Mouse (Mus musculus): Measurements from ENCODE around the gene Kiss1. TPM values are rescaled to one million over a fixed set of nuclear protein-coding genes. Genes with fewer than 3 reads are reported as not detected.
A peak's percentile ranks its signal among the peaks of the same experiment; 100 is the strongest.
"Not testable (repeated sequence)": the region's sequence is repeated elsewhere in the genome, so short reads cannot be mapped to it uniquely, and the experiment has no call there.

The Kiss1 gene
- polyA plus RNA-seq, 1 experiment from 2014 or later = not detected

DNA sequence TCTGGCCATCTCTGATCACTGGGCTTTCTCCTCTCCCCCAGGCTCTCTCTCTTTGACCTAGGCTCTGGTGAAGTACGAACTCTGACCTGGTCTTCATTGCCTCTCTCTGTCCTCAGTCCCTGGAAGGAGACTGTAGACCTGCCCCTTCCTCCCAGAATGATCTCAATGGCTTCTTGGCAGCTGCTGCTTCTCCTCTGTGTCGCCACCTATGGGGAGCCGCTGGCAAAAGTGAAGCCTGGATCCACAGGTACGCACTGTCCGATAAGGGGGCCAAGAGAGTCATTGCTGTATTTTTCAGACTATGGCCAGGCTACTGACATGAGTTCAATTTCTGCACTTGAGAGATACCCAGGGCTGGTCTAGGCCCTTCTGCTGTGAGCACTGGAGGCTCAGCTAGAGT lies 5.4 kb downstream of the Kiss1 start:
- no peak for ATAC-seq (ENCODE audit: low FRiP score)
- Histone ChIP-seq H3K9ac (ENCODE audit: low read depth, low read length) (no peak overlapping the region), H3K9me3 (ENCODE audit: control insufficient read depth, low read length) (no peaks in the 10 kb centered on the region), H3K4me3 (ENCODE audit: low read depth, low read length) (no peak overlapping the region), H3K36me3 (ENCODE audit: control insufficient read depth, insufficient read depth, low read length) (no peaks in the 10 kb centered on the region), H3K27me3 (ENCODE audit: control insufficient read depth, insufficient read depth, low read length) (peaks cover 2% of the 10 kb centered on the region), H3K4me2 (replicated peaks; ENCODE audit: low read depth, low read length) (no peak overlapping the region), H3K4me1 (replicated peaks; ENCODE audit: control insufficient read depth, insufficient read depth, low read length) (0 out of 2 replicates have a peak, but pooled peaks cover 2% of the 10 kb centered on the region), H3K27ac (ENCODE audit: low read depth, low read length) (no peak overlapping the region)
- no peak for DNase-seq (ENCODE audit: low spot score)
- WGBS = 54% methylated on average over 5 of the region's 5 CpGs

DNA sequence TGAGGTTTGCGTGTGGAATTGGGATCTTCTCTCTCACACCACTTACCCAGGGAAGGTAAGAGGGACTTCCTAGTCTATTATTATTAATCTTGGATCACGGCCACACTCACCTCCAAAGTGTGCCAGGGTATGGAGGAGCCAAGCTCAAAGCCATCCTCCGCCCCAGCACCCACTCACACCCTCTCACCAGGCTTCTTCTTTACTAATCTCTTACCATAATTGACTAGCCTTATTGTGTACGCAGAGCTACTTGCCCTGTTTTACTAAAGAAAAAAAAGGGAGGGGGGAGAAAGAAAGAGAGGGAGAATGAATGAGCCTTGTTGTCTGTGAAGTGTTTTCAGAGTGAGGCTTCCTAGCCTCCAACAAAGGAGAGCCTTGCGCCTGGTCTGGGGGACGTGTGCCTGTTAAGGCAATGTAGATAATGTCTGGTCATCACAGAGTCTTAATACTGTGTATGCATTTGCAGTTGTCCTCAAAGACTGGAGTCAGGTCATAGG lies 6.7 kb downstream of the Kiss1 start:
- H3K4me3 ChIP-seq (ENCODE audit: low read depth, low read length) = no peak overlapping the region
- H3K4me2 ChIP-seq (replicated peaks; ENCODE audit: low read depth, low read length) = no peak overlapping the region
- WGBS = 58% methylated on average over 6 of the region's 6 CpGs
- H3K9me3 ChIP-seq (ENCODE audit: control insufficient read depth, low read length) = no peaks in the 10 kb centered on the region
- peaks cover 2% of the 10 kb centered on the region for H3K27me3 ChIP-seq (ENCODE audit: control insufficient read depth, insufficient read depth, low read length)
- ATAC-seq (ENCODE audit: low FRiP score) = no peak
- no peak for DNase-seq (ENCODE audit: low spot score)
- no peaks in the 10 kb centered on the region for H3K36me3 ChIP-seq (ENCODE audit: control insufficient read depth, insufficient read depth, low read length)
- no peak overlapping the region for H3K27ac ChIP-seq (ENCODE audit: low read depth, low read length)
- no peak overlapping the region for H3K9ac ChIP-seq (ENCODE audit: low read depth, low read length)
- H3K4me1 ChIP-seq (replicated peaks; ENCODE audit: control insufficient read depth, insufficient read depth, low read length) = 0 out of 2 replicates have a peak, but pooled peaks cover 2% of the 10 kb centered on the region

DNA sequence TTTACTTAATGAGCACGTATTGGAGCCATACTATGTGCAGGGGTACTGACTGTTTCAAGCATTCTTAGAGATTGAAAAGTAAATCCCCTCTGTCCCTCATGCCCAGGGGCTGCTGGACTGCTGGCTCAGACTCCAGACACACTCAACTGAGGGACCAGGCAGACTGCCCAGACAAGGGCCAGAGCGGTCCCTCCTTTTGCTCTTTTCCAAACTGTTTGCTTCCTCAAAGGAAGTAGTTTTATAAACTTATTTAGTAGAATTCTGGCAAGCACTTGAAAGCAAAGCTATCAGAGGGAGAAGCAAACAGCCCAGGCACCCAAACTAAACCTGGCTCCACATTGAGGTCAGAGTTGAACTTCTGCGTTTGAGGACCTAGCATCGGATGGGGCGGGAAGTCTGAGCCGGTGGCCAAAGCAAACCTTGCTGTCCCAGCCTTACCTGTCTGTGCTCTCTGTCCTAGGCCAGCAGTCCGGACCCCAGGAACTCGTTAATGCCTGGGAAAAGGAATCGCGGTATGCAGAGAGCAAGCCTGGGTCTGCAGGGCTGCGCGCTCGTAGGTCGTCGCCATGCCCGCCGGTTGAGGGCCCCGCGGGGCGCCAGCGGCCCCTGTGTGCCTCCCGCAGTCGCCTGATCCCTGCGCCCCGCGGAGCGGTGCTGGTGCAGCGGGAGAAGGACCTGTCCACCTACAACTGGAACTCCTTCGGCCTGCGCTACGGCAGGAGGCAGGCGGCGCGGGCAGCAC lies 7.4 kb downstream of the Kiss1 start:
- DNase-seq (ENCODE audit: low spot score) (peak; percentile 41), ATAC-seq (ENCODE audit: low FRiP score) (no peak)
- no peaks in the 10 kb centered on the region for H3K9me3 ChIP-seq (ENCODE audit: control insufficient read depth, low read length)
- peaks cover 2% of the 10 kb centered on the region for H3K27me3 ChIP-seq (ENCODE audit: control insufficient read depth, insufficient read depth, low read length)
- peak overlapping the region; percentile 50 for H3K4me2 ChIP-seq (replicated peaks; ENCODE audit: low read depth, low read length)
- 7% methylated on average over 34 of the region's 34 CpGs for WGBS
- H3K36me3 ChIP-seq (ENCODE audit: control insufficient read depth, insufficient read depth, low read length) = no peaks in the 10 kb centered on the region
- 0 out of 2 replicates have a peak, but pooled peaks cover 2% of the 10 kb centered on the region for H3K4me1 ChIP-seq (replicated peaks; ENCODE audit: control insufficient read depth, insufficient read depth, low read length)
- peak overlapping the region; percentile 29; the same call in 1 of the 2 replicates for H3K9ac ChIP-seq (ENCODE audit: low read depth, low read length)
- peak overlapping the region; percentile 17 for H3K4me3 ChIP-seq (ENCODE audit: low read depth, low read length)
- H3K27ac ChIP-seq (ENCODE audit: low read depth, low read length) = no peak overlapping the region

DNA sequence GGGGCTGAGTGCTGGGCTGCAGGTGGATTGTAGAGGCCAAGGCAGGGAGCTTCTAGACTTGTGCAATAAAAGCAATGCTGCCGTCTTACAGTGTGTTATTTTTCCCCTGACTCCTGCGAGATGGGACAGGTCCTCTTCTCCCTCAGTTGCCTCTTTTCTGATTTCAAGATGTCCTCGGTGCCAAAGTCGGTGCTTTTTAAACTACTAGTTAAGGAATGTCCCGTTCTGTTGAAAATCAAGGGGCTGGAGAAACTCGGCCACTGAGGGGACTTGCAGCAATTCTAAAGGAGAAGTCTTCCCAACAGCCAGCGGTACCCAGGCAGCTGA lies 7.9 kb downstream of the Kiss1 start:
- Histone ChIP-seq H3K9me3 (ENCODE audit: control insufficient read depth, low read length) (no peaks in the 10 kb centered on the region), H3K4me2 (replicated peaks; ENCODE audit: low read depth, low read length) (peak overlapping the region; percentile 50), H3K27ac (ENCODE audit: low read depth, low read length) (no peak overlapping the region), H3K36me3 (ENCODE audit: control insufficient read depth, insufficient read depth, low read length) (no peaks in the 10 kb centered on the region), H3K4me3 (ENCODE audit: low read depth, low read length) (peak overlapping the region; percentile 17), H3K4me1 (replicated peaks; ENCODE audit: control insufficient read depth, insufficient read depth, low read length) (0 out of 2 replicates have a peak, but pooled peaks cover 2% of the 10 kb centered on the region), H3K9ac (ENCODE audit: low read depth, low read length) (peak overlapping the region; percentile 29; the same call in 1 of the 2 replicates), H3K27me3 (ENCODE audit: control insufficient read depth, insufficient read depth, low read length) (peaks cover 2% of the 10 kb centered on the region)
- 27% methylated on average over 7 of the region's 7 CpGs for WGBS
- ATAC-seq (ENCODE audit: low FRiP score) (no peak), DNase-seq (ENCODE audit: low spot score) (no peak)

DNA sequence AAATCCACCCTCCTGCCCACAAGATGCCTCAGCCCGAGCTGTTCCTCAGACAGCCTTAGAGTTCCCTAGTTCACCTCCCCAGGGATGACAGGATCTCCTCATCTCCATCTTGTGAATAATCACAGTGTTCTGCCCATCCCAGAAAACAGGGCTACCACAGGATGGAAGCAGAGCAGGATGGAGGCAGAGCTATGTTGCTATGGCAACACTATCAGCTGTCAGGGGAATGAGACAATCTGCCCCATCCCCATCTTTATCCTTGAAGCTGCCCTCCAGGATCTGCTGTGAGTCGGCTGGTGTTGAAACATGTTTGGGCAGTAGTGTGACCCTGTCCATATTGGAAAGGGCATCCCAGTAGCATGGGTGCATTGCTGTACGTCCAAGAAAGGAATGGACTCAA lies 9.5 kb downstream of the Kiss1 start:
- H3K36me3 ChIP-seq (ENCODE audit: control insufficient read depth, insufficient read depth, low read length) = no peaks in the 10 kb centered on the region
- H3K4me1 ChIP-seq (replicated peaks; ENCODE audit: control insufficient read depth, insufficient read depth, low read length) = 0 out of 2 replicates have a peak, but pooled peaks cover 2% of the 10 kb centered on the region
- no peak overlapping the region for H3K4me3 ChIP-seq (ENCODE audit: low read depth, low read length)
- no peaks in the 10 kb centered on the region for H3K9me3 ChIP-seq (ENCODE audit: control insufficient read depth, low read length)
- peaks cover 2% of the 10 kb centered on the region for H3K27me3 ChIP-seq (ENCODE audit: control insufficient read depth, insufficient read depth, low read length)
- WGBS = 59% methylated on average over 3 of the region's 3 CpGs
- DNase-seq (ENCODE audit: low spot score) = peak; percentile 46
- no peak overlapping the region for H3K27ac ChIP-seq (ENCODE audit: low read depth, low read length)
- ATAC-seq (ENCODE audit: low FRiP score) = peak; percentile 61; the same call in 1 of the 2 replicates
- no peak overlapping the region for H3K9ac ChIP-seq (ENCODE audit: low read depth, low read length)
- no peak overlapping the region for H3K4me2 ChIP-seq (replicated peaks; ENCODE audit: low read depth, low read length)

DNA sequence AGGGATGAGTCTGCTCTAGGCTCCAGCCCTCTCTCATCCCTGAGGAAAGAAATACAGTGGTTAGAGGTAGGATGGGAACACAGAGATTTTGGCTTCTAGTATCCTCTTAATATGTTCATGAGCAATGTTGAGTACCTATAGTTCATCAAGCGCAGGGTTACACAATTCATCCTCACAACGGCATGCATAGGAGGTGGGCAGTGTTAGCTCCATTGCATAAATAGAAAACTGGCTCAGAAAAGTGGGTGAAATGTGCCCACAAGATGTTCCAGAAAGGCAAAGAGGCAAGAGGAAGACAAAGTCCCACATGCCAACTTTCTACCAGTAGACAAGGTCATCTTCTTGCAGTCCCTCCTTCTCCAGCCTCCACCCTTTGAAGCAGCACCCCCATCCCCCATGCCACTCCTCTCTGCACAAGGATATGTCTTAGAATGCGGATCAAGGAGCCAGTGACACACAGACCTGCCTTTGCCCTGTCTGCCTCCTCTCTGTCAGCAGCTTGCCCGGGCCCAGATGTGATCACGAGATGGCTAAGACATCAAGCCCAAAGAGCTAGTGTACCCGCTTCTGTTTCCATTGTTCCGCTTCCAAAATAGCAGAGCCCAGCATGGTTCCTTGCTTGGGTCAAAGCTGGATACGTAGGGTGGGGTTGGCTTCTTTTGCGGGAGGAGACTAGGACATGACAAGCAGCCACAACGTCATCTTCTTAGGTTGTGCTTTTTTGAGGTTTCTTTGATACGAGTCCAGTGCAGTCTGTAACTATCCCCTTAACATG lies 11.2 kb downstream of the Kiss1 start:
- 88% methylated on average over 11 of the region's 11 CpGs for WGBS
- no peak for ATAC-seq (ENCODE audit: low FRiP score)

DNA sequence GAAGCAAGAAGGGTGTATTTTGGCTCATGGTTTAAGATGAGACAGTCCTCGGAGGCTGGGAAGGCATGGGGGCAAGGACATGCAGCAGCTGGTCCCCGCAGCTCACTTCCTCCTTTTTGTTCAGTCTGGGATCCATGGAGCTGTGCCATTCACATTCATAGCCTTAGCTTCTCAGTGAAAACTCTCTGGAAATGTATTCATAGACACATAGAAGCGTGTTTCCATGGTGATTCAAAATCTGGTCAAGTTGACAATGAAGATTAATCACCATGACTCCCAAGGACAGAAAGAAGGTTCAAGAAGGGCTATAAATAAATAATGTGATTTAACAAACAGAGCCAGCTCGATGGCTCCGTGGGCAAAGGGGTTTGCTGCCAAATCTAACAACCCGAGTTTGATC lies 12.3 kb downstream of the Kiss1 start:
- no peaks in the 10 kb centered on the region; the same call in 1 of the 2 replicates for H3K27me3 ChIP-seq (ENCODE audit: control insufficient read depth, insufficient read depth, low read length)
- H3K4me3 ChIP-seq (ENCODE audit: low read depth, low read length) = no peak overlapping the region
- WGBS = 67% methylated on average over 6 of the region's 6 CpGs
- H3K4me2 ChIP-seq (replicated peaks; ENCODE audit: low read depth, low read length) = no peak overlapping the region
- H3K27ac ChIP-seq (ENCODE audit: low read depth, low read length) = no peak overlapping the region
- H3K9ac ChIP-seq (ENCODE audit: low read depth, low read length) = no peak overlapping the region
- H3K4me1 ChIP-seq (replicated peaks; ENCODE audit: control insufficient read depth, insufficient read depth, low read length) = 0 out of 2 replicates have a peak, but pooled peaks cover 2% of the 10 kb centered on the region
- no peaks in the 10 kb centered on the region for H3K9me3 ChIP-seq (ENCODE audit: control insufficient read depth, low read length)
- ATAC-seq (ENCODE audit: low FRiP score) (no peak), DNase-seq (ENCODE audit: low spot score) (no peak)
- H3K36me3 ChIP-seq (ENCODE audit: control insufficient read depth, insufficient read depth, low read length) = no peaks in the 10 kb centered on the region

More for the DNA sequence above, 11.2 kb downstream of the Kiss1 start:
- 0 out of 2 replicates have a peak, but pooled peaks cover 2% of the 10 kb centered on the region for H3K4me1 ChIP-seq (replicated peaks; ENCODE audit: control insufficient read depth, insufficient read depth, low read length)
- H3K9me3 ChIP-seq (ENCODE audit: control insufficient read depth, low read length) = no peaks in the 10 kb centered on the region
- H3K27me3 ChIP-seq (ENCODE audit: control insufficient read depth, insufficient read depth, low read length) = peaks cover 2% of the 10 kb centered on the region
- no peak overlapping the region for H3K27ac ChIP-seq (ENCODE audit: low read depth, low read length)
- no peak for DNase-seq (ENCODE audit: low spot score)
- no peaks in the 10 kb centered on the region for H3K36me3 ChIP-seq (ENCODE audit: control insufficient read depth, insufficient read depth, low read length)
- no peak overlapping the region for H3K4me3 ChIP-seq (ENCODE audit: low read depth, low read length)
- no peak overlapping the region for H3K9ac ChIP-seq (ENCODE audit: low read depth, low read length)
- H3K4me2 ChIP-seq (replicated peaks; ENCODE audit: low read depth, low read length) = no peak overlapping the region

DNA sequence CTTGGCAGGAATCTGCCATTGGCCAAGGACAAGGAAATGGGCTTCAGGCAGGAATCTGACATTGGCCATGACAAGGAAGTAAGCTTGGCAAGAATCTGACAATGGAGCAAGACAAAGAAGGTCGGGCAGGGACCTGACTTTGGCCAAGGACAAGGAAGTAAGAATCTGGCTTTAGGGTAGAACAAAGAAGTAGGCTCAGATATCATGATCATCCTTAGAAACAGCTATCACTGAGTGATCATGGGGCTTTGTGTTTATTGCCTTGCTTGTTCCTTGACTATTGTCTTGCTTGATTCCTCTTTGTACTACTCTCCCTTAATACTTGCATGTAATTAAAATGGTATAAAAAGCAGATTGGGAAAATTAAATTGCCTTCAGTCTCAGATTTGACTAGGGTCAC lies 18.7 kb downstream of the Kiss1 start:
- ATAC-seq (ENCODE audit: low FRiP score); H3K9me3 ChIP-seq (ENCODE audit: control insufficient read depth, low read length); H3K27ac ChIP-seq (ENCODE audit: low read depth, low read length); H3K27me3 ChIP-seq (ENCODE audit: control insufficient read depth, insufficient read depth, low read length); H3K4me2 ChIP-seq (replicated peaks; ENCODE audit: low read depth, low read length); H3K4me3 ChIP-seq (ENCODE audit: low read depth, low read length); H3K36me3 ChIP-seq (ENCODE audit: control insufficient read depth, insufficient read depth, low read length); DNase-seq (ENCODE audit: low spot score); H3K9ac ChIP-seq (ENCODE audit: low read depth, low read length); H3K4me1 ChIP-seq (replicated peaks; ENCODE audit: control insufficient read depth, insufficient read depth, low read length): not testable (repeated sequence)
- 75% methylated on average over 1 of the region's 1 CpGs for WGBS

Data from hindbrain, embryonic 11.5 days (tissue).